Mouse (Mus musculus) yolk sac, embryonic 10.5 days (tissue): ENCODE data around the gene Slc13a1.

Experiments used
- DNase-seq: peaks from one replicate; pipeline ENCODE4 v3.0.0-alpha.2; 2017; ENCODE audit warnings: low spot score

Slc13a1 gene

GRCm38 (mm10) chr6:24076089-24076488 lies 91.8 kb downstream of the Slc13a1 start:
- DNase-seq: no peak

- no peak for DNase-seq
Observed at GRCm38 (mm10) chr6:24072804-24073203, 95.1 kb downstream of the Slc13a1 start.

GRCm38 (mm10) chr6:24059754-24060153 lies 108.1 kb downstream of the Slc13a1 start:
- no peak for DNase-seq

GRCm38 (mm10) chr6:24055086-24055485 lies 112.8 kb downstream of the Slc13a1 start:
- DNase-seq: no peak

GRCm38 (mm10) chr6:24054086-24054710 lies 113.7 kb downstream of the Slc13a1 start:
- no peak for DNase-seq

- DNase-seq: no peak
Observed at GRCm38 (mm10) chr6:24047014-24047770, 120.7 kb downstream of the Slc13a1 start.

GRCm38 (mm10) chr6:24043496-24043895 lies 124.4 kb downstream of the Slc13a1 start:
- DNase-seq: no peak
